Mouse (Mus musculus): ENCODE measurements around the gene Mfsd4b3. TPM values are rescaled to one million over a fixed set of nuclear protein-coding genes. Genes with fewer than 3 reads are reported as not detected.

Mfsd4b3 gene
- polyA plus RNA-seq, 1 experiment: not detected

- TF ChIP-seq GATA1 (IDR thresholded peaks at IDR 0.05; ENCODE audit: low read length) (no peak), TAL1 (IDR thresholded peaks at IDR 0.05; ENCODE audit: low read length) (no peak)
- peak within 1 kb of the TSS; percentile 80 for H3K4me3 ChIP-seq (replicated peaks)
- H3K27me3 ChIP-seq (ENCODE audit: control insufficient read depth): no peaks in the 10 kb centered on the region
- peaks cover 5% of the 10 kb centered on the region; the same call in 1 of the 2 replicates for H3K9me3 ChIP-seq (ENCODE audit: control insufficient read depth, low read length)
- no peaks in the 10 kb centered on the region for H3K36me3 ChIP-seq (ENCODE audit: control insufficient read depth)
- peaks cover 33% of the 10 kb centered on the region for H3K4me1 ChIP-seq (ENCODE audit: control insufficient read depth)
Measured at GRCm38 (mm10) chr10:39898874-39899371, 61.0 kb downstream of the Mfsd4b3 start, which contains the start of gene Mfsd4b4. Mfsd4b4 (minus strand) TSS chr10:39899238.

Other genes starting within 250 kb of the Mfsd4b3 start
- 0.11 and 0.12 TPM in 2 replicates for gene Rev3l, start 228.0 kb downstream of the Mfsd4b3 start, polyA plus RNA-seq (2012)
- gene Mfsd4b4, start 60.9 kb downstream of the Mfsd4b3 start, polyA plus RNA-seq (2012): not detected in 2 replicates
- gene Mfsd4b2, start 33.2 kb downstream of the Mfsd4b3 start, polyA plus RNA-seq (2012): not detected in 2 replicates
- not detected in 2 replicates for gene Mfsd4b5, start 26.5 kb upstream of the Mfsd4b3 start, polyA plus RNA-seq (2012)
- gene Mfsd4b1, start 65.1 kb upstream of the Mfsd4b3 start, polyA plus RNA-seq (2012): not detected in 2 replicates
- 9.7 and 11.1 TPM in 2 replicates for gene Slc16a10, start 182.1 kb upstream of the Mfsd4b3 start, polyA plus RNA-seq (2012)